Mouse (Mus musculus) liver, adult 2 months (tissue): ENCODE measurements around the gene Acvrl1. TPM values are rescaled to one million over a fixed set of nuclear protein-coding genes. Genes with fewer than 3 reads are reported as not detected.
A peak's percentile ranks its signal among the peaks of the same experiment; 100 is the strongest.

Experiments
- DNase-seq: peaks from one replicate; pipeline ENCODE4 v3.0.0-alpha.2; 2011; ENCODE audit warnings: low read depth, low spot score; ENCODE audit errors: extremely low read depth
- H3K27ac ChIP-seq: fragments of 200-500 bp; replicated peaks from 2 replicates; pipeline ENCODE4 v1.5.1; 2012; ENCODE audit warnings: low read depth, mild to moderate bottlenecking, control low read depth, inconsistent platforms, low read length; ENCODE audit not compliant: insufficient read depth
- H3K27me3 ChIP-seq: fragments of 200-500 bp; 2 replicates; pipeline ENCODE4 v1.6.1; 2012; ENCODE audit warnings: mild to moderate bottlenecking, moderate library complexity, low read length, inconsistent platforms; ENCODE audit not compliant: control insufficient read depth, insufficient read depth
- H3K36me3 ChIP-seq: fragments of 200-500 bp; 2 replicates; pipeline ENCODE4 v1.6.1; 2012; ENCODE audit warnings: low read length, inconsistent platforms; ENCODE audit not compliant: control insufficient read depth, insufficient read depth
- H3K4me1 ChIP-seq: fragments of 200-500 bp; 2 replicates; pipeline ENCODE4 v1.6.1; 2011; ENCODE audit warnings: low read length; ENCODE audit not compliant: control insufficient read depth, insufficient read depth
- H3K4me3 ChIP-seq: fragments of 200-500 bp; 2 replicates; pipeline ENCODE4 v1.5.1; 2011; ENCODE audit warnings: low read depth, mild to moderate bottlenecking, control low read depth, low read length, moderate library complexity; ENCODE audit not compliant: insufficient read depth
- H3K79me2 ChIP-seq: fragments of 200-500 bp; 2 replicates; pipeline ENCODE4 v1.6.1; 2012; ENCODE audit warnings: inconsistent platforms, mild to moderate bottlenecking, low read length, moderate library complexity; ENCODE audit not compliant: control insufficient read depth, insufficient read depth
- H3K9ac ChIP-seq: fragments of 200-500 bp; 2 replicates; pipeline ENCODE4 v1.6.1; 2012; ENCODE audit warnings: low read depth, mild to moderate bottlenecking, control low read depth, inconsistent platforms, low read length
- CTCF ChIP-seq: fragments of 200-500 bp; IDR thresholded peaks from 2 replicates; pipeline ENCODE4 v1.5.1; 2011; ENCODE audit warnings: low read depth, low read length, control low read depth
- POLR2A ChIP-seq: fragments of 200-500 bp; IDR thresholded peaks from 2 replicates; pipeline ENCODE4 v1.6.1; 2011; ENCODE audit warnings: low read length, control low read depth; ENCODE audit not compliant: insufficient read depth; ENCODE audit errors: extremely low read depth
- WGBS: fragments of 180-500 bp; shearing (Covaris S2); methylation state at CpG from one replicate; pipeline ENCODE4 v1.1.7; 2018; 5-methylcytosine and 5-hydroxymethylcytosine counted together
- polyA plus RNA-seq: library from polyadenylated mRNA; depleted of rRNA; stranded (reverse); fragments of >200 nt; gene quantifications from 2 replicates; pipeline ENCODE4 v1.2.3, GENCODE M21; 2012
- total RNA-seq: library from RNA; depleted of rRNA; stranded (reverse); fragments of >200 nt; gene quantifications from 2 replicates; pipeline ENCODE4 v1.2.3, GENCODE M21; 2014

Acvrl1 gene
- total and polyA plus RNA-seq, 2 experiments = 3.0 to 4.0 TPM

DNA sequence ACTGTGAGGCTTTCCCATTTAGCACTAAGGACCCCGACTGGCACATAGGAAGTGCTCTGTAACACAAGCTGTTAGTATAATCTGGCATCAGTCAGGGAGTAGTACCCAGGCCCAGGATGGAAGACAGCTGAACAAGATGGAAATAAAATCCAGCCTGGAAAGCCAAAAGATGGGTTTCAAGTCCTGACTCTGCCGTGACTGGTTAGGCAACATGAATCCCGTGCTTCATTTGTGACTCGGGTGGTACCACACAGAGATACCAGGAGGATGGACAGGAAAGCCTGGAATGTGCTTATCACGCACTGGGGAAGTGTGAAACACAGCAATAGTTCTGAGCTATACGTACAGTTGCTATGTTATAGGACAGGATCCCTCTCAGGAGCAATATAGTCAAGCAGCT is 12.3 kb downstream of the Acvrl1 start:
- H3K27me3 ChIP-seq = no peaks in the 10 kb centered on the region
- WGBS = 57% methylated on average over 6 of the region's 6 CpGs
- no peak overlapping the region for H3K27ac ChIP-seq
- DNase-seq = no peak
- peaks cover 10% of the 10 kb centered on the region for H3K4me1 ChIP-seq
- no peak overlapping the region for H3K9ac ChIP-seq
- H3K79me2 ChIP-seq = no peaks in the 10 kb centered on the region; the same call in 1 of the 2 replicates
- TF ChIP-seq POLR2A = no peak
- H3K36me3 ChIP-seq = no peaks in the 10 kb centered on the region
- no peak overlapping the region for H3K4me3 ChIP-seq

DNA sequence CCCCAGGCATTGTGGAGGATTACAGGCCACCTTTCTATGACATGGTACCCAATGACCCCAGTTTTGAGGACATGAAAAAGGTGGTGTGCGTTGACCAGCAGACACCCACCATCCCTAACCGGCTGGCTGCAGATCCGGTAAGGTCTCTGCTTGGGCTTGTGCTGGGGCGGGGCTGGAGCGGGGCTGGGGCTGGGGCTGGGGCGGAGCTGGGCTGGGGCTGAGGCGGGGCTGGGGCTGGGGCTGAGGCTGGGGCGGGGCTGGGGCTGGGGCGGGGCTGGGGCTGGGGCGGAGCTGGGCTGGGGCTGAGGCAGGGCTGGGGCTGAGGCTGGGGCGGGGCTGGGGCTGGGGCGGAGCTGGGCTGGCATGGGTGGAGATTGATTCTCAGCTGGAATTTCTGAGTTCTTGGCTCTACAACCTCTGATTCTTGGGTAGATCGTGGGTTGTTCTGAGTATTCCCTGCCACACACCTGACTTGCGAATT is 12.8 kb downstream of the Acvrl1 start:
- Histone ChIP-seq H3K36me3 (no peaks in the 10 kb centered on the region), H3K27ac (no peak overlapping the region), H3K9ac (no peak overlapping the region; the same call in 1 of the 2 replicates), H3K4me1 (peaks cover 10% of the 10 kb centered on the region), H3K4me3 (no peak overlapping the region), H3K27me3 (no peaks in the 10 kb centered on the region), H3K79me2 (no peaks in the 10 kb centered on the region; the same call in 1 of the 2 replicates)
- TF ChIP-seq CTCF (no peak), POLR2A (no peak)
- 7% methylated on average over 10 of the region's 14 CpGs for WGBS
- peak; percentile 61 for DNase-seq

DNA sequence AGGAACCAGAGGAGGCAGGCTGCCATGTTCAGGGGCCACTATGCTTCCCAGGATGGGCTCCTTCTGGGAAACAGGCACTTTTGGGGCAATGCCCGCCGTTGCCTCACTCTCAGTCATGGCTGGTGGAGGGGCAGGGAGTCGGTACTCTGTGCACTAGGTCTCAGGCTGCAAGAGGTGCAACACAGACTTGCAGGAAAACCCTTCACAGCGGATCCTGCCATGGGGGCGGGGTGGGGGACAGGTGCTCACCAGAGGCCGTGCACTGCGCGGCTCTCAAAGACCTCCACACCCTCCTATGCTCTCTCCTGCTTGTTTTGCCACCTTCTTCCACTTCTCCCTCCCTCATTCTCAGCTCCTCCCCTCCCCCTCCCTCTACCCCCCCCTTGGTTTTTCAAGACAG is 14.3 kb downstream of the Acvrl1 start:
- H3K4me1 ChIP-seq = peaks cover 10% of the 10 kb centered on the region

DNA sequence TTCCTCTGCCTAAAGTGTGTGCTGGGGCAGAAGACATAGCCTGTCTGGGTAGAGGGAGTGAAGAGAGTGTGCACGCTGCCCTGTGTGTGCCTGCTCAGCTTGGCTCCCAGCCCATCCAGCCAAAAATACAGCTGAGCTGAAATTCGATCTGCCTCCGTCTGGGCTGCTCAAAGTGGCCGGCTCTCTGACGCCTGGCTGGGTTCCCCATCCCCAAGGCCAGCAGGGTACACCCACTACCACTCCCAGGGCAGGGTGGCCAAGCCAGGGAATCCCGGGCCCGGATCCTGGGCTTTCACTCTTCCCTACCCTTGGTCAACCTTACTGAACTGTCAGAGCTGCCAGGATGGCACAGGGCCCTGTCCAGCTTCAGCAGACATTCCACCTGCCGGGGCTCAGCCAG is 15.2 kb downstream of the Acvrl1 start:
- peak overlapping the region; percentile 92 for H3K27ac ChIP-seq
- TF ChIP-seq CTCF (no peak), POLR2A (no peak)
- 15% methylated on average over 8 of the region's 8 CpGs for WGBS
- no peaks in the 10 kb centered on the region for H3K36me3 ChIP-seq
- no peaks in the 10 kb centered on the region; the same call in 1 of the 2 replicates for H3K79me2 ChIP-seq
- peaks cover 10% of the 10 kb centered on the region for H3K4me1 ChIP-seq
- peak; percentile 89 for DNase-seq
- H3K4me3 ChIP-seq = no peak overlapping the region; the same call in 1 of the 2 replicates
- H3K9ac ChIP-seq = peak overlapping the region; percentile 68
- no peaks in the 10 kb centered on the region for H3K27me3 ChIP-seq

More for the DNA sequence above, 14.3 kb downstream of the Acvrl1 start:
- WGBS = 76% methylated on average over 8 of the region's 8 CpGs
- Histone ChIP-seq H3K36me3 (no peaks in the 10 kb centered on the region), H3K27ac (no peak overlapping the region), H3K9ac (no peak overlapping the region), H3K27me3 (no peaks in the 10 kb centered on the region), H3K4me3 (no peak overlapping the region), H3K79me2 (no peaks in the 10 kb centered on the region; the same call in 1 of the 2 replicates)
- DNase-seq = no peak
- no peak for TF ChIP-seq CTCF
- TF ChIP-seq POLR2A = no peak

DNA sequence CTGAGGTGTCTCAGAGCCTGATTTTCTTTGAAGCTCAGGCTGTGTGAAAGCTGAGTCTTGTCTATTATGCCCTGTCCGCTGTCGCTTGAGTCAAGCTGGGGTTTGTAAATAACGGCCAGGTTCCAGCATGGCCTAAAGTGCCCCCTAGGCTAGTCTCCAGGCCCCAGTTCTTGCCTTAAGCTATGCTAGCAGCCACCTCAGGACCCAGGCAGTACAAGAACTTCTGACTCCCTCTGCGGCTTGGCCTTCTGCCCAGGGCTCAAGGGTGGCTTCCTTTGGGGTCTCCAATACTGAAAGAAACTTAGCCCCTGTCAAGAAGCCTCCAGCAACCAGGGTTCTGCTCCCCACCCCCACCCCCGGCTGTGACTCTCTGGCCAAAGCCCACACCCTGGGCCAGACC is 15.9 kb downstream of the Acvrl1 start:
- no peak for TF ChIP-seq POLR2A
- no peak for TF ChIP-seq CTCF
- DNase-seq = peak; percentile 67
- H3K4me1 ChIP-seq = peaks cover 10% of the 10 kb centered on the region
- H3K79me2 ChIP-seq = no peaks in the 10 kb centered on the region; the same call in 1 of the 2 replicates
- H3K36me3 ChIP-seq = no peaks in the 10 kb centered on the region
- WGBS = 41% methylated on average over 5 of the region's 5 CpGs
- H3K27ac ChIP-seq = peak overlapping the region; percentile 92
- H3K4me3 ChIP-seq = peak overlapping the region; percentile 47
- H3K27me3 ChIP-seq = no peaks in the 10 kb centered on the region
- peak overlapping the region; percentile 68 for H3K9ac ChIP-seq

DNA sequence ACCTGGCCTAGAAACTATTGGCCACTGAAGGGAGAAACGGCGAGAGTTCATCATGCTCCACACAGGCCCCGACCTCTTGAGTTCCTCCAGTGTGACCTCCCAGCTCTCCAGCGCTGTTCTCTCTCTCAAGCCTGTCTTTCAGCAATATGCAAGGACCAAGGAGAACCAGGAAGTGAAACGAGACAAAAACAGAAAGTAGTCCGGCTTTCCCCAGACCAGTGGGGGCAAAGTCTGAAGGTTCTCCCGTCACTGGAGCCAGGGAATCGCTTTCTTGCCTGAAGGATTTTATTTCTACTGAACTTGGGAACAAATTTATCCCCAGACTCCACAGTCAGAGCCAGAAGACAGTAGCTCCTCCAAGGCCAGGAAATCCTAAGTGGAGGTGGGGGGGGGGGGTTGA is 16.5 kb downstream of the Acvrl1 start:
- Histone ChIP-seq H3K27me3 (no peaks in the 10 kb centered on the region), H3K4me1 (peaks cover 10% of the 10 kb centered on the region), H3K4me3 (peak overlapping the region; percentile 47), H3K36me3 (no peaks in the 10 kb centered on the region), H3K9ac (peak overlapping the region; percentile 68), H3K27ac (peak overlapping the region; percentile 92), H3K79me2 (no peaks in the 10 kb centered on the region; the same call in 1 of the 2 replicates)
- whole genome bisulfite sequencing = 14% methylated on average over 8 of the region's 8 CpGs
- no peak for TF ChIP-seq CTCF
- no peak for TF ChIP-seq POLR2A
- peak; percentile 76 for DNase-seq
